Mouse (Mus musculus) thymus, adult 2 months (tissue): ENCODE data around the gene Cubn.

Source experiments
- CTCF ChIP-seq: fragments of 200-500 bp; IDR thresholded peaks from 2 replicates; pipeline ENCODE4 v1.5.1; 2012; ENCODE audit warnings: mild to moderate bottlenecking, control low read depth, low read length, moderate library complexity, borderline replicate concordance; ENCODE audit not compliant: control insufficient read depth, poor library complexity, insufficient read depth; ENCODE audit errors: extremely low read depth
- POLR2A ChIP-seq: fragments of 200-500 bp; IDR thresholded peaks from 2 replicates; pipeline ENCODE4 v1.6.1; 2012; ENCODE audit warnings: mild to moderate bottlenecking, low read length, control low read depth, moderate library complexity; ENCODE audit not compliant: control insufficient read depth, poor library complexity, insufficient read depth; ENCODE audit errors: extremely low read depth

DNA sequence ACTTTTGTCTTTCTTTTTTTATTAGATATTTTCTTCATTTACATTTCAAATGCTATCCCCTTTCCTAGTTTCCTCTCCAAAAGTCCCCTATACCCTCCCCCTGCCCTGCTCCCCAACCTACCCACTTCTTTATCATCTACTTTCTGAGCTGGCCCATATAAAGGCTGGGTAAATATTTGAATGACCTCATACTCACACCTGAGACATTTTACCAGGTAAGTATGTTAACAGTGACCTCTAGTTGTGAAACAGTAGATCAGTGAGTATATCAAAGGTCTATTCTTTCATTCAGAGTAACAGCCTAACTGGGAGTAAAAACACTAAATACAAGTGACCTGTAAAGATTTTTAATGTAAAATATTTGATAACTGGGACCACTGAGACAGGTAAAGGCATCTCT lies 45.1 kb upstream of the Cubn start:
- no peak for TF ChIP-seq POLR2A
- TF ChIP-seq CTCF = no peak
